Mouse (Mus musculus) bone marrow macrophage, adult 2 months (primary cell): ENCODE data around the gene Nde1. TPM values are rescaled to one million over a fixed set of nuclear protein-coding genes. Genes with fewer than 3 reads are reported as not detected.
"Not testable (repeated sequence)": the region's sequence is repeated elsewhere in the genome, so short reads cannot be mapped to it uniquely, and the experiment has no call there.

Experiments used
- H3K27ac ChIP-seq: 2 replicates; pipeline ENCODE4 v1.5.1; 2012; ENCODE audit warnings: low read depth, low read length; ENCODE audit not compliant: insufficient read depth
- H3K4me1 ChIP-seq: 2 replicates; pipeline ENCODE4 v1.6.1; 2012; ENCODE audit warnings: low read length; ENCODE audit not compliant: control insufficient read depth, insufficient read depth
- H3K4me3 ChIP-seq: 2 replicates; pipeline ENCODE4 v1.5.1; 2012; ENCODE audit warnings: mild to moderate bottlenecking, low read length, moderate library complexity; ENCODE audit not compliant: insufficient read depth
- CTCF ChIP-seq: IDR thresholded peaks from 2 replicates; pipeline ENCODE4 v1.5.1; 2012; ENCODE audit warnings: low read depth, mild to moderate bottlenecking, low read length, moderate library complexity
- POLR2A ChIP-seq: IDR thresholded peaks from 2 replicates; pipeline ENCODE4 v1.6.1; 2012; ENCODE audit warnings: mild to moderate bottlenecking, low read depth, low read length, borderline replicate concordance
- polyA plus RNA-seq: library from polyadenylated mRNA; stranded (reverse); fragments of >200 nt; gene quantifications from 2 replicates; pipeline ENCODE4 v1.2.4, GENCODE M21; 2012; ENCODE audit not compliant: missing spikeins, insufficient read depth, insufficient read length

Nde1 gene
- polyA plus RNA-seq, 1 experiment = 69.0 TPM

- H3K4me1 ChIP-seq = peaks cover 67% of the 10 kb centered on the region
- H3K4me3 ChIP-seq = no peak overlapping the region
- peak overlapping the region; percentile 59 for H3K27ac ChIP-seq
- TF ChIP-seq CTCF = no peak
- no peak for TF ChIP-seq POLR2A
These were observed 31.2 kb upstream of the Nde1 start for GRCm38 (mm10) chr16:14131838-14132237.

- no peak overlapping the region for H3K4me3 ChIP-seq
- H3K27ac ChIP-seq = peak overlapping the region; percentile 100
- no peak for TF ChIP-seq CTCF
- TF ChIP-seq POLR2A = no peak
- H3K4me1 ChIP-seq = peaks cover 57% of the 10 kb centered on the region
These were observed 28.1 kb upstream of the Nde1 start for GRCm38 (mm10) chr16:14135014-14135413.

- Histone ChIP-seq H3K4me3 (no peak overlapping the region), H3K27ac (no peak overlapping the region), H3K4me1 (peaks cover 34% of the 10 kb centered on the region)
- no peak for TF ChIP-seq CTCF
- no peak for TF ChIP-seq POLR2A
These were observed 25.0 kb upstream of the Nde1 start for GRCm38 (mm10) chr16:14137976-14138561.

- Histone ChIP-seq H3K4me1 (peaks cover 25% of the 10 kb centered on the region), H3K27ac (no peak overlapping the region), H3K4me3 (no peak overlapping the region)
- TF ChIP-seq CTCF (no peak), POLR2A (no peak)
These were observed 24.0 kb upstream of the Nde1 start for GRCm38 (mm10) chr16:14139106-14139505.

- no peak overlapping the region for H3K27ac ChIP-seq
- no peak for TF ChIP-seq CTCF
- TF ChIP-seq POLR2A = no peak
- no peak overlapping the region for H3K4me3 ChIP-seq
- H3K4me1 ChIP-seq = no peaks in the 10 kb centered on the region; the same call in 1 of the 2 replicates
These were observed 19.8 kb upstream of the Nde1 start for GRCm38 (mm10) chr16:14143298-14143697.

- H3K4me1 ChIP-seq = no peaks in the 10 kb centered on the region
- no peak overlapping the region for H3K27ac ChIP-seq
- H3K4me3 ChIP-seq = no peak overlapping the region
- TF ChIP-seq POLR2A (no peak), CTCF (no peak)
These were observed 15.4 kb upstream of the Nde1 start for GRCm38 (mm10) chr16:14147712-14148111.

- Histone ChIP-seq H3K27ac (no peak overlapping the region), H3K4me1 (peaks cover 5% of the 10 kb centered on the region; the same call in 1 of the 2 replicates), H3K4me3 (no peak overlapping the region)
- no peak for TF ChIP-seq CTCF
These were observed 11.4 kb upstream of the Nde1 start for GRCm38 (mm10) chr16:14151718-14152117.

- H3K27ac ChIP-seq, H3K4me3 ChIP-seq: not testable (repeated sequence)
These were observed 7.4 kb upstream of the Nde1 start for GRCm38 (mm10) chr16:14155638-14156037.

GRCm38 (mm10) chr16:14156312-14156711, 6.8 kb upstream of the Nde1 start:
- TF ChIP-seq CTCF = no peak
- TF ChIP-seq POLR2A = no peak
- H3K4me1 ChIP-seq = peaks cover 12% of the 10 kb centered on the region
- no peak overlapping the region for H3K4me3 ChIP-seq
- H3K27ac ChIP-seq = no peak overlapping the region

More at GRCm38 (mm10) chr16:14155638-14156037, 7.4 kb upstream of the Nde1 start:
- not testable (repeated sequence) for H3K4me1 ChIP-seq

GRCm38 (mm10) chr16:14158536-14158935, 4.5 kb upstream of the Nde1 start:
- Histone ChIP-seq H3K4me1 (peaks cover 16% of the 10 kb centered on the region), H3K27ac (peak overlapping the region; percentile 71), H3K4me3 (peak overlapping the region; percentile 97)
- TF ChIP-seq POLR2A (no peak), CTCF (no peak)

- H3K4me1 ChIP-seq = peaks cover 17% of the 10 kb centered on the region
- TF ChIP-seq CTCF = no peak; the same call in 1 of the 2 replicates
- TF ChIP-seq POLR2A = 0 out of 2 replicates have a peak, but pooled peaks have one; percentile 71
- peak overlapping the region; percentile 97 for H3K4me3 ChIP-seq
- H3K27ac ChIP-seq = peak overlapping the region; percentile 99
These were observed 3.9 kb upstream of the Nde1 start for GRCm38 (mm10) chr16:14158936-14159745.
